Mouse (Mus musculus) ES-Bruce4 (cell line): ENCODE measurements around the gene Bbs5. TPM values are rescaled to one million over a fixed set of nuclear protein-coding genes. Genes with fewer than 3 reads are reported as not detected.

Source experiments
- H3K27ac ChIP-seq: 2 replicates; pipeline ENCODE4 v1.5.1; 2012; ENCODE audit warnings: low read length, inconsistent platforms; ENCODE audit not compliant: insufficient read depth
- H3K27me3 ChIP-seq: 2 replicates; pipeline ENCODE4 v1.6.1; 2012; ENCODE audit warnings: mild to moderate bottlenecking, low read length, inconsistent platforms; ENCODE audit not compliant: control insufficient read depth, poor library complexity, insufficient read depth, severe bottlenecking
- H3K36me3 ChIP-seq: 2 replicates; pipeline ENCODE4 v1.6.1; 2012; ENCODE audit warnings: inconsistent platforms, mild to moderate bottlenecking, low read length, moderate library complexity; ENCODE audit not compliant: control insufficient read depth, poor library complexity, insufficient read depth, severe bottlenecking
- H3K4me1 ChIP-seq: one replicate; pipeline ENCODE4 v1.8.1; 2011; ENCODE audit warnings: low read length; ENCODE audit not compliant: control insufficient read depth, insufficient read depth
- H3K4me3 ChIP-seq: 2 replicates; pipeline ENCODE4 v1.5.1; 2011; ENCODE audit warnings: low read depth, mild to moderate bottlenecking, low read length
- H3K9ac ChIP-seq: 2 replicates; pipeline ENCODE4 v1.6.1; 2012; ENCODE audit warnings: low read depth, mild to moderate bottlenecking, inconsistent platforms; ENCODE audit not compliant: poor library complexity, severe bottlenecking
- H3K9me3 ChIP-seq: replicated peaks from 2 replicates; pipeline ENCODE4 v1.6.1; 2012; ENCODE audit warnings: mild to moderate bottlenecking, low read length, inconsistent platforms; ENCODE audit not compliant: control insufficient read depth, poor library complexity, insufficient read depth, severe bottlenecking
- CTCF ChIP-seq: IDR thresholded peaks from one replicate; pipeline ENCODE4 v1.8.1; 2011; ENCODE audit warnings: low read depth, low read length
- EP300 ChIP-seq: IDR thresholded peaks from 2 replicates; pipeline ENCODE4 v1.6.1; 2011; ENCODE audit warnings: low read depth, low read length; ENCODE audit not compliant: insufficient read depth
- POLR2A ChIP-seq: IDR thresholded peaks from one replicate; pipeline ENCODE4 v1.8.1; 2011; ENCODE audit warnings: low read length; ENCODE audit not compliant: insufficient read depth
- polyA plus RNA-seq: library from polyadenylated mRNA; stranded (reverse); fragments of >200 nt; gene quantifications from 2 replicates; pipeline ENCODE4 v1.2.4, GENCODE M21; 2011; ENCODE audit warnings: low read depth; ENCODE audit not compliant: missing spikeins, insufficient read depth, insufficient read length

The Bbs5 gene
- polyA plus RNA-seq, 1 experiment = 17.7 TPM

GRCm38 (mm10) chr2:69684488-69684887 is 37.5 kb downstream of the Bbs5 start:
- no peaks in the 10 kb centered on the region for H3K36me3 ChIP-seq
- no peak overlapping the region for H3K27ac ChIP-seq
- no peak overlapping the region for H3K9ac ChIP-seq
- TF ChIP-seq EP300 = no peak
- TF ChIP-seq CTCF = no peak
- no peak for TF ChIP-seq POLR2A
- no peaks in the 10 kb centered on the region for H3K27me3 ChIP-seq
- H3K4me1 ChIP-seq = no peaks in the 10 kb centered on the region
- H3K9me3 ChIP-seq = no peaks in the 10 kb centered on the region
- no peak overlapping the region for H3K4me3 ChIP-seq

- no peak overlapping the region for H3K27ac ChIP-seq
- H3K9me3 ChIP-seq = no peaks in the 10 kb centered on the region
- no peaks in the 10 kb centered on the region for H3K27me3 ChIP-seq
- H3K9ac ChIP-seq = no peak overlapping the region
- H3K4me1 ChIP-seq = no peaks in the 10 kb centered on the region
- no peak overlapping the region for H3K4me3 ChIP-seq
- peaks cover 8% of the 10 kb centered on the region; the same call in 1 of the 2 replicates for H3K36me3 ChIP-seq
- TF ChIP-seq EP300 = no peak
- TF ChIP-seq CTCF = no peak
- no peak for TF ChIP-seq POLR2A
Observed at GRCm38 (mm10) chr2:69690214-69690613, 43.2 kb downstream of the Bbs5 start.

DNA sequence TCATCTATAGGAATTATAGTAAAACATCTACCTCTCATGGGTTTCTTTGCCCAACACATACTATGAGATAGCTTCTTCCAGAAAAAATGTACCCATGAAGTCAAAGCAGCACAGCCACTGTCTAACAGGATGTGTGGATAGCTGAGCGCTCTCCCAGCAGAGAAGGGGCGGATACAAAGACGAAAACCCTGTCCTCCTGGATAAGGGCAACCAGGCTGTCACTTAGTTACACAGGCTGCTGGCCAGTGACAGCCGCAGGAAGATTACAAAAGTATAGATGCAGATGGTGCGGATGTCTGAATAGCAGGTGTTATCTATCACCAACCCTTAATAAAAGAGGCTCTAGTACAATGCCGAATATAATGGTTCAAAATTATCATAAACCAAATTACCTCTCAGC is 43.9 kb downstream of the Bbs5 start:
- no peak overlapping the region for H3K27ac ChIP-seq
- H3K4me1 ChIP-seq = no peaks in the 10 kb centered on the region
- H3K27me3 ChIP-seq = no peaks in the 10 kb centered on the region
- H3K9me3 ChIP-seq = no peaks in the 10 kb centered on the region
- no peak overlapping the region for H3K4me3 ChIP-seq
- no peak overlapping the region for H3K9ac ChIP-seq
- H3K36me3 ChIP-seq = peaks cover 8% of the 10 kb centered on the region; the same call in 1 of the 2 replicates
- TF ChIP-seq CTCF = no peak
- TF ChIP-seq EP300 = no peak
- no peak for TF ChIP-seq POLR2A

DNA sequence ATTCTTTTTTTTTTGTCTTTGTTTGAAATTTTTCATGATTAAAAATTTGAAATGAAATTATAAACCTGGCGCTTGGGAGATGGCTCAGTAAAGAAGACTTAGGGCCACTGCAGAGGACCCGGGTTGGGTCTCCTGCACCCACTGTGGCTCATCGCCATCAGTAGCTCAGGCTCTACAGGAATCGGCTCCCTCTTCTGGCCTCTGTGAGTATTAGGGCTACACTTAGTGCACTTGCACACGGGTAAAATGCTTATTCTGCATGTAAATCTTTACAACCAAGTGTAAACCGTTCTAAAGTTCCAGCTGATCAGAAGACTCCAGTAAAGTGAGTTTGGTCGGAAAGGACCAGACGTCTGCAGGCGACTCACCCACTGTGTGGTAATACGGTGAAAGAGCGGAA is 46.5 kb downstream of the Bbs5 start:
- Histone ChIP-seq H3K27ac (no peak overlapping the region), H3K36me3 (peaks cover 10% of the 10 kb centered on the region; the same call in 1 of the 2 replicates), H3K9me3 (no peaks in the 10 kb centered on the region), H3K27me3 (no peaks in the 10 kb centered on the region), H3K9ac (no peak overlapping the region), H3K4me1 (no peaks in the 10 kb centered on the region), H3K4me3 (no peak overlapping the region)
- TF ChIP-seq EP300 = no peak
- TF ChIP-seq CTCF = peak; percentile 47
- no peak for TF ChIP-seq POLR2A

DNA sequence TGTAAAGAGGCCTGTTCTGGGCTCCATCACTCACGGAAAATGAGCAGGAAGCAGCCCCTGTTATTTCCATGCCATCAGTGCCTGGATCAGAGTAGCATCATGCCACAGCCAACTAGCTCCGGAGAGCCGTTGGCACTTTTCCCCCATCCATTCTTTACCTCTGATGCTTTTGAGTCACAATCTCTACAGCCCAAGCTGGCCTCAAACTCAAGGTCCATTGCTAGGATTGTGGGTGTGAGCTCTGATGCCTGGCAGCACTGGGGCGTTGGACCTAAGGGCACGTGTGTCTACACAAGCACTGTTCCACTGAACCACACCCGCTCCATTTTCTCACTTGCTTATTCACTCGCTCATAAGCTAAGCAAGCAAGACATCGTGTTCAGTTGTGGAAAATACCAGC is 53.5 kb downstream of the Bbs5 start:
- Histone ChIP-seq H3K9me3 (no peaks in the 10 kb centered on the region), H3K27me3 (no peaks in the 10 kb centered on the region), H3K27ac (no peak overlapping the region), H3K36me3 (peaks cover 5% of the 10 kb centered on the region), H3K9ac (no peak overlapping the region), H3K4me3 (no peak overlapping the region), H3K4me1 (no peaks in the 10 kb centered on the region)
- no peak for TF ChIP-seq EP300
- TF ChIP-seq CTCF = no peak
- no peak for TF ChIP-seq POLR2A

DNA sequence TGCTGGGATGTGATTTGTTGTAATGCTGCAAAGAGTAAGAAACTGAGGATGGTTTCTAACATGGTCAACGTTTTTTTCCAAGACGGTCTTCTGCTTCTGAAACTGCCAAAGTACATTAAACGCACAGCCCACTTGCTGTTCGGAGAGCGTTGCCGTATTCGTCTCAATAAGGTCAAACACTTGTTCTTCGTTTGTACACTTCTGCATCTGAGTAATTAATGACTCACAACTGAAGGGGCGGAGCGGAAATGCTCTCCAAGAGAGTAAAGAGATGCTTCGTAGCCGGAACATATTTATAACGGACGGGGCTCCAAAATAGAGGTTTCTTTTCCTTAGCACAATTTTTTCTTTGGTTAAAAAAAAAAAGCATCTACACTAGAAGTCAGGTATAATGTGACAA is 65.2 kb downstream of the Bbs5 start:
- TF ChIP-seq EP300 = no peak
- TF ChIP-seq CTCF = no peak
- Histone ChIP-seq H3K4me3 (no peak overlapping the region), H3K9ac (no peak overlapping the region), H3K27ac (no peak overlapping the region), H3K36me3 (peaks cover 16% of the 10 kb centered on the region), H3K27me3 (no peaks in the 10 kb centered on the region), H3K9me3 (no peaks in the 10 kb centered on the region), H3K4me1 (no peaks in the 10 kb centered on the region)
